Mouse (Mus musculus) cerebellum, adult (tissue): ENCODE data around the gene Rbm20.

ENCODE experiments used
- ATAC-seq: cut with Nextera tagmentation; 2 replicates; pipeline ENCODE4 v1.9.2; 2017; ENCODE audit warnings: mild to moderate bottlenecking, moderate library complexity, mixed read lengths; ENCODE audit not compliant: insufficient number of reproducible peaks, low FRiP score, low TSS enrichment

Gene Rbm20

DNA sequence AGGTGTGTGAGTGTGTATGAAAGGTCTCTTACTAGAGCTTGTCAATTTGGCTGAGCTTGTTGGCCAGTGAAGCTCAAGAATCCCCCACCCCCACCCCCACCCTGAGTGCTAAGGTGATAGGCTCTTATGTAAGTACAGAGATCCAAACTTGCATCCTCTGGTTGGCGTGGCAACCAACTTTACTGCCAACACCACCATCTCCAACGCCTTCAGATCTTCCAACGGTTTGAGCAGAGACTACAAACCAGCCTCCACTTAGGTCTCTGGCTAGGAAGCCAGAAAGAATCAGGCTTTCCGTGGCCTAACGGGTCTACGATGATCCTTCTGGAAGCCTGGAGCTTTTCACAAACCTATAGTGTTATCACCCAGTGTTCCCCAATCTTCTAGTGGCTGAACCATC, 191.0 kb downstream of the Rbm20 start:
- no peak for ATAC-seq

DNA sequence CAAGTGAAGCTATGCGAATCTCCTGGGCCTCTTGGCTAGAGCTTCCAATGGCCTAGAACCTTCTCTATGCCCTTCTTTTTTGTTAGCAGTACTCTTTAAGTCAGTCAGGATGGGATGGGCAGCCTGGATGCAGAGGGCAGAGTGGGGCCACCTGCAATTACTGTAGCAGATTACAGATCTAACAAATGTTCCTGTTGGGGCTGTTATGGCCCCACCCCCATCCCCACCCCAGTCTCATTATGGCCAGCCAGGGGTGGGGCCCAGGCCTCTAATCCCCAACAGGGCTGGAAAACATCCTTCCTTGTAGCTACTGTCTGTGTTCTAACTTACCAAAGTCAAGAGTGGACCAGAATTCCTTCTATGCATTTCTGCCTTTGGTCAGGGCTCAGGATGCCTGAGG, 191.7 kb downstream of the Rbm20 start:
- no peak for ATAC-seq

DNA sequence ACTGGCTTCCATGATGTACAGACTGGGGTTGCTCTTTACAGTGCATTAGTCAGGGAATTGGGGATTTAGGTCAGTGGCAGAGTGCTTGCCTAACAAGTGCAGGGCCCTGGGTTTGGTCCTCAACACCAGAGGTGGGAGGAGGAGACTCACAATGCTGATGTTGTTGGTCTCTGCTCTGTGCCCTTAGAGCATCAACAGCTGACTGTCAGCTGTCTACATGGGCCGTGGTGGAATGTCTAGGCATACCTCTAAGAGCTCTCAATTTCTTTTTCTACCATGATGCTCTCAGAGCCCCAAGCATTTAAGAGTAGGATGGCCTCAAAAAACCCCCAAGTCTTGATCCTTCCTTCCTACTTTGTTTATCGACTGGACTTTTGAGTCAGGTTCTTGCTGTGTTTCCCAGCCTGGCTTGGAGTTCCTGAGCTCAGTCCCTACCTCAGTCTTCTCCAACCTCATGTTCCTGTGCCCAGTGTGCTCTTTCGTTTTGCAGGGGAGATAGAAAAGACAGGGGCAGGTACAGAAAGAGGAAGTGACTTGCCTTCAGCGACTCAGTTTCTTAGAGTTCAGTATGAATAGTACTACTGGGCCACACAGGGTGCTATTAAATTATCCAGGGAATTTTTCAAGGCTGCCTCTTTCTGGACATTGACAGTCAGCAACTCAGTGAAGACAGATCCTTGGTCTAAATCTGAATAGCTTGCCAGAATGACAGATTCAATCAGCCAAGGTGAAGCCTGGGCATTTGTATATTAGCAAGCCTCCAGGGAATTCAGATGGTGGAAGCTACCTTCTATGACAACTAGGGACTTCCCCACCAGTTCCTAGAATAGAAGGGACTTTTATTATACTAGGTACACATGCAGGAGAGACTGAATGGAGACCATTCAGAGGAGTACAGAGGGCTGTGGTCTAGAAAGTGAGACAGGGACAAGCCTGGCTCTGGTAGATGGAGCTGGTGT, 192.6 kb downstream of the Rbm20 start:
- ATAC-seq, result no peak

- ATAC-seq, result no peak
Measured at GRCm38 (mm10) chr19:53870568-53870967, 193.5 kb downstream of the Rbm20 start.

DNA sequence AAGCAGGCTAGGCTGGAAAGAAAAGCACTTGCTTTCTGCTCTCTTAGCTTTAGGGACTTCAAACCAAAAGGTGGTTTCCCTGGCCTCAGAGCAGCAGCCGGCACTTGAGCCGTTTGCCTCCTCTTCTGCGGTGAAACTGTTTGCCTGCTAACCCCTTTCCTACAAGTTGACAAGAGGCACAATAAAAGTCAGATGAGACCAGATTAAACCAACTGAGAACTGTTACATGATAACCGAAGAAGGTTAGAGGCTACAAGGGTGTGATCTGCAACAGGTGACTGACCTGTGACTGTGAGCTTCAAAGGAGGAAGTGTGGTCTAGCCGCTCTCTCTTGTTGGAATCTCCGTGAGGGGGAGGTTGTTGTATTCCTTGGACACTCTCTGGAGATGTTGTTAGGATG, 194.4 kb downstream of the Rbm20 start:
- ATAC-seq, result no peak

DNA sequence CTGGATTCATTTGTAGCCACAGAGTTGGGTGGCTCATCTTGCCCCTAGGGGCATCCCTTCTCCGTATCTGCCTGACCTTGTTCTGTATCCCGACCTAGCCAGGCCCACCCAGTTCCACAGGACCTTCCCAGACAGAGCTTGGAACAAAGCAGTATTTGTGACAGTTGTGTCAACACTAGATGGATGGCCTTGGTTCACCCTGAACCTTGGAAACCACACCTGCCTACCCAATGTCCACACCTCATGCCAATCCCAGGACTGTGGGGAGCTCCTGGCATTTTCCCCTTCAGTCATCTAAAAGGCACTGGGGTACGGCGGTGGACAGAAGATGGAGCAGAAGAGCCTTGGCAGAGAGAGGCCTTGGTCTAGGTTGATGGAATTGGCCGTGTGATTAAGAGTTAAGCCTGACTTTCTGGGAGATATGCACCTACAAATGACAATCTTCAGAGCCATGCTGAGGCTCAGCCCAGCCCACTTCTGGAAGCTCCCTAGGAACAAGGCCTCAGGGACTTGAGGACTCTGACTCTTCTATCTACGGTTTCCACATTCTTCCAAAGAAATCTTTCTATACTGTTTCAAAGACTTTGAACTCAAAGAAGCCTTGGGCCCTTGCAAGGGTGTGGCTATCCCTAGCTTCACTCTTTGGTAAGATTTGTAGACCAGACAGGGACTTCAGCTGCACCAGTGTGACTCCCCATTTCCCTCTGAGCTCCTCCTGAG, 196.0 kb downstream of the Rbm20 start:
- ATAC-seq, result no peak

- ATAC-seq, result no peak
Measured at GRCm38 (mm10) chr19:53875246-53875645, 198.1 kb downstream of the Rbm20 start.

DNA sequence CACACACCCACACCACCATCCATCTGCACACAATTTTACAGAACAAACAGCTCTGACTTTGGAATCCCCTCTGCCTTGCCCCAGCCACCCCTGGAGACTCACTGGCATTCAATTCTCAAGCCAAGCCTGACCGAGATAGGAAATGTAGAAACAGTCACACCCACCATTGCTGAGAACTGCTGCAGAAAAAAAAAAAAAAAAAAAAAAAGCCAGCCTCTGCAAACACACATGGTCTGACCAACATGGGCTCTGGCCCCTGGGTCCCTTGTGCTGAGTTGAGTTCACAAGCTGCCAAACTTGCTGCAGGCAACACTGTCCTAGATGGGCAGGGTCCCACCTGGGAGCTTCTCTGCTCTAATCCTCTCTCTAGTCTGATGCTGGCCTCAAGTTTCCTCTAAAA, 200.7 kb downstream of the Rbm20 start:
- ATAC-seq, result no peak

GRCm38 (mm10) chr19:53880460-53880859, 203.4 kb downstream of the Rbm20 start:
- no peak for ATAC-seq

GRCm38 (mm10) chr19:53881786-53882185, 204.7 kb downstream of the Rbm20 start:
- ATAC-seq, result no peak

DNA sequence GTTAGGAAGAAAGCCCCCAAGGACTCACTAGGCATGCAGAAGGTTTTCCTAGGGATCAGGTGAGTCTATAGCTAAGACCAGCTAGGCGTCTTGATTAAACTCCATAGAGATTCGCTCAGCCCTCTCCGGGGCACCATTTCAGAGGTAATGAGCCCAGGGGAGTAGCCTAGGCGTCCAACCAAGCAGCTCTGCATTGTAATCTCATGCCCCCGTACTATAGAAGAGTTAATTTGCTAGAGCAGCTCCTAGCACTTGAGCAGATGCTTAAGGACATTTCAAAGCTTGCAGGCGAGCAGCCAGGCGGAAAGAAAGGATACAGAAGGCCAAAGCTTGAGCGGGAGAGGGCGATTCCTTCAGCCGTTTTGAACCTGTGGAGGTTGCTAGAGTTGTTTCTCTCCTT, 208.3 kb downstream of the Rbm20 start:
- ATAC-seq, result no peak

DNA sequence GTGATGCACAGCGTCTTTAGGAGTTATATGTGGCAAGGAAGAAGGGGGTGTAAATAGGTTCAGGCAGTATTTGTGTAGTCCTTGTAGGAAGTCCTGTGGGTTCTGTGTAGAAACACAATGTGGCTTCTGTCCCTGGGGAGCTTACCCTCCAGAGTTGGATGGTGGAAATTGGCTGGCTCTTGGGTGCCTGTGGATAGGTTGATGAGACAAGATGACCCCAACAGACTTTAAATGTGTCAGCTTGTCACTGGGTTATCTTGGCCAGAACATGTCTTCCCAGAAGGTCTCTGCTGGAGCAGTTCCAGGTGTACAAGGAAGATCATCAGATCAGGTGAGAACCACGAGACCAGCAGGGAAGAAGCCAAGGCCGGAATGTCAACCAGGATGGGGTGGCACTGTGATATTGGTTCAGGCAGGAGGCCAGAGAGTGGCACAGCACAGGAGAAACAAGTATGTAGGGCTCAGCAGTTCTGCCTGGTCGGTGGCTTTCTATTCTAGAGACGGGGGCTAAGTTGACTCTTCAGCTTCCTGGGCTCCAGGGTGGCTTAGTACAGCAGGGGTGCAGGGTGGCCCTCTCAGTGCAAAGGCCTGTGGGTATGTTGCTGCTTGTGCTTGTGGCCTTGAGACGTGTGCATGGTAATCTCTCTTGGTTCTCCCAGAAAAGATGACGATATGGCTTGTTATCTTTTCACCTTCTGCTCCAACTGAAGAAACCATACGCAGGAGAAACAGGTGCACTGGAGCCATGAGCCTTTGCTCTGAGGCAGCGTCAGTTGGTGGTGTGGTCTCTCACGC, 209.7 kb downstream of the Rbm20 start:
- ATAC-seq, result peak; percentile 56

DNA sequence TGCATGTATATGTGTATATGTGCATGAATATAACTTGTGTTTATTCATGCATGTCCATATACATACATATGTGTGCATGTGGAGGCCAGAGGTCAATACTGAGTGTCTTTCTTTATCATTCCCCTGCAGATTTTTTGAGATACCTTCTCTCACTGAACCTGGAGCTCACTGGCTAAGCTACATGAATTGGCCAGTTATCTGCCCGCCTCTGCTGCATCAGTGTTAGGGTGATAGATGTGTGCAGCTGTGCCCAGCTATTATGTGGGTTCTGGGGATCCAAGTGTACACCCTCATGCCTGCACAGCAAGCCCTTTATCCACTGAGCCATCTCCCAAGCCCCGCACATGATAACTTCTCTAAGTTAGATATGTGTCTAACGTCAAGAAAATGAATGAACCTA, 210.7 kb downstream of the Rbm20 start:
- no peak for ATAC-seq

- no peak for ATAC-seq
Measured at GRCm38 (mm10) chr19:53888331-53888730, 211.2 kb downstream of the Rbm20 start.

GRCm38 (mm10) chr19:53889555-53889954, 212.4 kb downstream of the Rbm20 start:
- no peak for ATAC-seq

DNA sequence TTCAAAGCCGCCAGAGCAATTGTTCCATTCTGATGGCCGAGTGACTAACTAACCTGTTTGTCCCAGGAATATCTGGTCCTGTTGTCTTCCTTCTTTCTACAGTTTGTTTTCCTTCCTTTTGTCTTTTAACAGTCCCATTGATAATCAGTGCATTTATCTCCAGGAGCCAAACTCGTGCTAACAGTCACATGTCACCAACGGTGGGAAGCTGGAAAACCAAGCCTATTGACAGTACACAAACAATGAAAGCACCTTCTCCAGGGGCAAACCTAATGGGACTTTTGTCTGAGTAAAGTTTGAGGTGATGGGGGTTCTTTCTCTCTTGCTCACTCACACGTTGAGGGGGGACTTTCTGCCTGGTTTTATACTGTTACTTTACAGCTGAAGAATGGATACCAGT, 213.2 kb downstream of the Rbm20 start:
- no peak for ATAC-seq

DNA sequence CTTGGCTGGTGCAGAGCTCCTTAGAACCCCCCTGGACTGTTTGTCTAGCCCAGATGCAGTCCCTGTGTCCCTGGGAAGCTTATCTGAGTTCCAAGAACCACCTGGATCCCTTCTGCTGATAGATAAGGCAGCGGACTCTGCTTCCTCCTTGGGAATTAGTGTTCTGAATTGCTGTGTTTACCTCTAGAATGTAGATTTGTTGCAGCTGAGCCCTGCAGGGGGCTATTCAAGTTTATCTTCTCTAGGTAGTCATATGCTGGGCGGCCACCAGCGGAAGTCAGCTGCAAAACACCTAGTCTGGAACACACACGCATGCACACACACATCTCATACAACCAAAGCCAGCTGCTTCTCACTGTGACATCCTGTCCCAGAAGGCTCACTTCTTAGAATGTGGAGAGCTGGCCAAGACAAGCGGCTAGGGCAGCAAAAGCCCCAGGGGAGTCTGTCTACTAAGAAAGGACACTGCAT, 213.7 kb downstream of the Rbm20 start:
- ATAC-seq, result no peak

DNA sequence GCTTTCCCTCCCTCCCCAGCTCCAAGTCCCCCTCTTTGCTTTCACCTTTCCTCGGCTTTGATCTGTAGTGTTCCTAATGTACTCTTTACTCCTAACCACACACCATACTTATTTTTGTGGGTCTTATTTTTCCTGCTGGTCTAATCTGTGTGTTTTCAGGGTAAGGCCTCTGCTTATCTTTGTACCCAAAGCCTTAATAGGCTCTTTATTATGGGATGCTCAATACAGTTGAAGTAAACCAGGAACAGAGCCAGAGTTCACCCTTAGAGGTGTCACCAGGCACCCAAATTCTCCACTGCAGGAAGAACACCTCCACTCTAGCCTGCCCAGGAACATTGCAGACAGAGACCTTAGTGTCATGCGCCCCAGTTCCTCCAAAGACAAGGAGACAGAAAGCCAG, 214.5 kb downstream of the Rbm20 start:
- ATAC-seq, result no peak

DNA sequence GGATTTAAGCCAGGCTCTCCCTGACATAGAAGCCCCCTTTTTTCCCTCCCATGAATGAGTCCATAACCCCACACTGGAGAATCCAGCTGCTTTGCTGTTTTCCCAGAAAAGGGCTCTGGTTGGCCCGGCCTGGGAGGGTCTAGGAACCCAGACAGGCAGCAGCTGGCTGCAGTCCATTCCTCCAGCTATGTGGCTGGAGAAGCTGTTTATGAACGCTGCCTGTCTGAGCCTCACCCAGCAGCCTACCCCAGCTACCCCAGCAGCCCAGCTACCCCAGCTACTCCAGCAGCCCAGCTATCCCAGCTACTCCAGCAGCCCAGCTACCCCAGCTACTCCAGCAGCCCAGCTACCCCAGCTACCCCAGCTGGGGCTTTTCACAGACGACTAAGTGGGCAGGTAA, 215.0 kb downstream of the Rbm20 start, which contains the start of gene Pdcd4:
Gene Pdcd4 (plus strand): TSS at position 171 of the 400 bp plus-strand sequence.
- ATAC-seq, result no peak

GRCm38 (mm10) chr19:53892838-53893359, 215.8 kb downstream of the Rbm20 start:
- ATAC-seq, result no peak
